Mouse (Mus musculus) myocyte (in vitro differentiated cells): ENCODE results near the gene Fscb. TPM values are rescaled to one million over a fixed set of nuclear protein-coding genes. Genes with fewer than 3 reads are reported as not detected.
A peak's percentile ranks its signal among the peaks of the same experiment; 100 is the strongest.

Source experiments
- H3K27me3 ChIP-seq: one replicate; pipeline ENCODE4 v1.6.1; 2011; ENCODE audit not compliant: control insufficient read depth, insufficient read depth, insufficient read length
- H3K36me3 ChIP-seq: one replicate; pipeline ENCODE4 v1.6.1; 2011; ENCODE audit not compliant: control insufficient read depth, insufficient read depth
- H3K4me2 ChIP-seq: one replicate; pipeline ENCODE4 v1.6.1; 2011; ENCODE audit warnings: low read depth, control low read depth
- H3K4me3 ChIP-seq: one replicate; pipeline ENCODE4 v1.5.1; 2011; ENCODE audit warnings: mild to moderate bottlenecking, control low read depth, moderate library complexity
- H3K79me2 ChIP-seq: one replicate; pipeline ENCODE4 v1.6.1; 2011; ENCODE audit not compliant: control insufficient read depth, insufficient read depth
- H3ac ChIP-seq: one replicate; pipeline ENCODE4 v1.6.1; 2011; ENCODE audit not compliant: control insufficient read depth, insufficient read length
- CEBPB ChIP-seq: IDR thresholded peaks from 2 replicates; pipeline ENCODE4 v1.6.1; 2011; ENCODE audit warnings: mild to moderate bottlenecking, moderate library complexity; ENCODE audit not compliant: poor library complexity, insufficient read depth, severe bottlenecking
- E2F4 ChIP-seq: IDR thresholded peaks from one replicate; pipeline ENCODE4 v1.6.1; 2011; ENCODE audit warnings: mild to moderate bottlenecking, control low read depth, moderate library complexity; ENCODE audit not compliant: insufficient read depth
- MAX ChIP-seq: IDR thresholded peaks from one replicate; pipeline ENCODE4 v1.6.1; 2011; ENCODE audit warnings: low read depth, mild to moderate bottlenecking, control low read depth
- MYOD1 ChIP-seq, 3 experiments: IDR thresholded peaks; one replicate each; pipeline ENCODE4 v1.6.1; 2011; ENCODE audit warnings: control low read depth in 2 of 3, low read depth in 2 of 3, mild to moderate bottlenecking in 2 of 3, moderate library complexity in 1 of 3; ENCODE audit not compliant: insufficient read length in 2 of 3, control insufficient read depth in 1 of 3
- MYOG ChIP-seq, 3 experiments: IDR thresholded peaks; one replicate each; pipeline ENCODE4 v1.6.1; 2011; ENCODE audit warnings: control low read depth in 2 of 3, low read depth in 2 of 3, mild to moderate bottlenecking in 2 of 3; ENCODE audit not compliant: insufficient read length in 2 of 3, control insufficient read depth in 1 of 3, insufficient read depth in 1 of 3
- POLR2A ChIP-seq: IDR thresholded peaks from one replicate; pipeline ENCODE4 v1.6.1; 2011; ENCODE audit warnings: low read depth, mild to moderate bottlenecking, control low read depth, moderate library complexity; ENCODE audit not compliant: insufficient read length
- POLR2AphosphoS2 ChIP-seq: IDR thresholded peaks from one replicate; pipeline ENCODE4 v1.6.1; 2011; ENCODE audit warnings: low read depth, control low read depth; ENCODE audit not compliant: insufficient read length
- REST ChIP-seq: IDR thresholded peaks from one replicate; pipeline ENCODE4 v1.6.1; 2011; ENCODE audit warnings: mild to moderate bottlenecking, control low read depth, moderate library complexity; ENCODE audit not compliant: insufficient read depth, insufficient read length
- SRF ChIP-seq: IDR thresholded peaks from one replicate; pipeline ENCODE4 v1.6.1; 2011; ENCODE audit warnings: low read depth; ENCODE audit not compliant: control insufficient read depth, insufficient read length
- TCF12 ChIP-seq: IDR thresholded peaks from one replicate; pipeline ENCODE4 v1.6.1; 2011; ENCODE audit warnings: mild to moderate bottlenecking, control low read depth; ENCODE audit not compliant: poor library complexity, insufficient read depth, severe bottlenecking
- TCF3 ChIP-seq: IDR thresholded peaks from one replicate; pipeline ENCODE4 v1.6.1; 2011; ENCODE audit warnings: low read depth, control low read depth; ENCODE audit not compliant: insufficient read length
- USF1 ChIP-seq: IDR thresholded peaks from one replicate; pipeline ENCODE4 v1.6.1; 2011; ENCODE audit warnings: low read depth, mild to moderate bottlenecking, control low read depth, moderate library complexity
- polyA plus RNA-seq: library from polyadenylated mRNA; unstranded; fragments of >200 nt; fragmentation: generic; extraction: Trizol; gene quantifications from one replicate; pipeline ENCODE4 v1.2.1, GENCODE M21; 2012; ENCODE audit warnings: missing spikeins

Gene Fscb
- polyA plus RNA-seq, 1 experiment, result not detected

DNA sequence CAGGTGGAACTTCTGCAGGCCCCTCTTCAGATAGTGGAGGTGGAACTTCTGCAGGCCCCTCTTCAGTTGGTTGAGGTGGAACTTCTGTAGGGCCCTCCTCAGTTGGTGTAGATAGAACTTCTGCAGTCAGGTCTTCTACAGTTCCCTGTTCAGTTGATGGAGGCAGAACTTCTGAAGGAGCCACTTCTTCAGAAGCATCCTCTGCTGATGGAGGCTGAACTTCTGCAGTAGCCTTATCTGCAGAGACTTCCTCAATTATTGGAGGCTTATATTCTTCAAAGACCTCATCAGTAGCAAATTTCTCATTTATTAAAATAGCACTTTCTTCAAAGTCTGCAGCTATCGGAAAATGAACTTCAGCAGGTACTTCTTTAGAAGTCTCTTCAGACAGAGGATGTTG lies 1.4 kb downstream of the Fscb start:
- Histone ChIP-seq H3K4me2 (no peak overlapping the region), H3K79me2 (no peaks in the 10 kb centered on the region), H3ac (no peak overlapping the region), H3K36me3 (no peaks in the 10 kb centered on the region), H3K4me3 (no peak overlapping the region), H3K27me3 (no peaks in the 10 kb centered on the region)
- TF ChIP-seq E2F4 (no peak), CEBPB (no peak), POLR2AphosphoS2 (no peak), MYOD1 (IDR thresholded peaks at IDR 0.05; ENCODE audit: control insufficient read depth in 1 of 3, insufficient read length in 2 of 3, low read depth in 2 of 3) (no peak), MYOG (IDR thresholded peaks at IDR 0.05; ENCODE audit: control insufficient read depth in 1 of 3, insufficient read depth in 1 of 3, insufficient read length in 2 of 3, low read depth in 2 of 3) (no peak), MAX (no peak), POLR2A (no peak), REST (no peak), TCF12 (no peak), TCF3 (no peak), SRF (no peak), USF1 (no peak)

GRCm38 (mm10) chr12:64455228-64455627 lies 19.3 kb downstream of the Fscb start:
- Histone ChIP-seq H3ac (no peak overlapping the region), H3K79me2 (no peaks in the 10 kb centered on the region), H3K36me3 (no peaks in the 10 kb centered on the region), H3K27me3 (no peaks in the 10 kb centered on the region), H3K4me2 (no peak overlapping the region), H3K4me3 (no peak overlapping the region)
- TF ChIP-seq POLR2AphosphoS2 (no peak), USF1 (no peak), SRF (no peak), MAX (no peak), POLR2A (no peak)

DNA sequence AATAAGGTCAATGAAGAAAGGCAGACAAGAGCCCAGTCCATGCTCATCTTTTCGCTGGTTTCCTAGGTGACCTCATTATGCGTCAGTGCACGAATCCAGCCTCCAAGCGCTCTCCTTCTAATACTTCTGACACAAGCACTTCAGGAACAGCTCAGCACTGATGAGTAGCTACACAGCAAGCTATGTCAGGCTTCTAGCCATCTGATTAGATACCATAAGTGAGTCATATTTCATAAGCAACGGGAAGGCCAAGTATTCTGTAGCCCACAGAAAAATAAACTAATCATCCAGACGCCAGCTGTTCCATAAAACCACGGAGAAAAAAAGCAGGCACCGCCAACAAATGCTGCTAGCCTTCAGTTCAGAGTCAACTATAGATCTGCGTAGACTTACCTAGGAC lies 24.6 kb downstream of the Fscb start:
- no peak overlapping the region for H3K4me3 ChIP-seq
- no peaks in the 10 kb centered on the region for H3K79me2 ChIP-seq
- H3K4me2 ChIP-seq, result peak overlapping the region; percentile 36
- TF ChIP-seq MYOD1 (IDR thresholded peaks at IDR 0.05; ENCODE audit: control insufficient read depth in 1 of 3, insufficient read length in 2 of 3, low read depth in 2 of 3) (peak in 1 of 3 experiments; percentile 8), REST (no peak)
- no peaks in the 10 kb centered on the region for H3K36me3 ChIP-seq
- no peak overlapping the region for H3ac ChIP-seq
- H3K27me3 ChIP-seq, result no peaks in the 10 kb centered on the region

GRCm38 (mm10) chr12:64436675-64437074 lies 37.8 kb downstream of the Fscb start:
- no peak overlapping the region for H3K4me3 ChIP-seq
- no peaks in the 10 kb centered on the region for H3K27me3 ChIP-seq
- H3ac ChIP-seq, result no peak overlapping the region
- TF ChIP-seq USF1 (no peak), POLR2A (no peak), MYOG (IDR thresholded peaks at IDR 0.05; ENCODE audit: control insufficient read depth in 1 of 3, insufficient read depth in 1 of 3, insufficient read length in 2 of 3, low read depth in 2 of 3) (no peak), SRF (no peak), TCF12 (no peak), CEBPB (no peak), POLR2AphosphoS2 (no peak), E2F4 (no peak), TCF3 (no peak), MAX (no peak), MYOD1 (IDR thresholded peaks at IDR 0.05; ENCODE audit: control insufficient read depth in 1 of 3, insufficient read length in 2 of 3, low read depth in 2 of 3) (no peak), REST (no peak)
- no peaks in the 10 kb centered on the region for H3K36me3 ChIP-seq
- H3K79me2 ChIP-seq, result no peaks in the 10 kb centered on the region
- no peak overlapping the region for H3K4me2 ChIP-seq
